Mouse (Mus musculus): Measurements from ENCODE around the gene Ttll2.
A peak's percentile ranks its signal among the peaks of the same experiment; 100 is the strongest.
"Not testable (repeated sequence)": the region's sequence is repeated elsewhere in the genome, so short reads cannot be mapped to it uniquely, and the experiment has no call there.

Gene Ttll2

DNA sequence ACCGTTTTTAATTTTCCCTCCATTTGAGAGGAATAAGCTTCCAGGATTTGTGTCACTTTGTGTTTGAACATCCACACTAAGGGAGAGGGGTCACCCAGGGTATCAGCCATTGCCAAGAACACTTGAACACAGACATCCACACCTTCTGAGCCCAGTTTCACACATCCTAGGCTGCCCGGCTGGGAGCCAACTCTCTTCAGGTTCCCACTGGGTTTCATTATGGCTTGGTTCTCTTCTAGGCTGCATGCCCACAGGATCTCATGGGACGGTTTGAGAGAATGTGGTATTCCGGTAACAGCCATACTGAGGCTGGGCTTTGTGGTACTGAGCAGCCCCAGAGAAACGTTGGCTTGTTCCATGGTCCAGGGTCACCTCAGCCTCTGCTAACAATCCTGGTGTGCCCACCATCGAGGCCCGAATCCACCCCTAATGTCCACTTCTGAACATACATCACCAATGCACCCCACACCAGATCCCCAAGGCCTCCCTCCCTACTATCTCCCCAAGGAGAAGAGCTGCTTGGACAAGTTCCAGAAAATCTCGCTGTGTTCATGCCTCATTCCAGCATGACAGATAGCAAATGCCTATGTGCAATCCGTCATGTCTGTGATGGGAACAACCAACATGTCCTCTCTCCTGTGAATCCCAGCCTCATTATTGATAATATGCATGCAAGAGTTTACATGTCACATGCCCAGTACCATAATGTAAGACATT is 8.4 kb upstream of the Ttll2 start:
- not testable (repeated sequence) for DNase-seq (ENCODE audit: low spot score)

- DNase-seq (ENCODE audit: low spot score), result not testable (repeated sequence)
These were observed 7.3 kb upstream of the Ttll2 start for GRCm38 (mm10) chr17:7359806-7360205.

DNA sequence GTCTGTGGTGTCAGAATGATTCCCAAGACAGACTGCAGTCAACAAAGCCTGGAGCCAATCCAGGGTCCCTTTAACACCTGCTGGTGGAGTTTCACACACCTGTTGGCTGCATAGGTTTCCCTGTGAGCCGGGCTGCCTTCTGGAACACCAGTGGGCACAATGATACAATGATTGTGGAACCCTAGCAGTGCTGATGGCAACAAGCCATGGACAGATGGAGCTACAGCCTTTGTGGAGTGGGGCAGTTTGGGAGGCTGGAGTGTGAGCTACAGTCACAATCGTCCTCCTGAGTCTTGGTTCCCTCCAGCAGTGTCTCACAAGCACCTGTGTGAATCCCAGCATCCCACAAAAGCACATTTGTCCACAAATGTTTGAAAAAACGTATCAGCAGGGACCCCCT is 3.7 kb downstream of the Ttll2 start:
- not testable (repeated sequence) for DNase-seq (ENCODE audit: low spot score)

GRCm38 (mm10) chr17:7337381-7337780 is 15.1 kb downstream of the Ttll2 start:
- not testable (repeated sequence) for DNase-seq (ENCODE audit: low spot score)

DNA sequence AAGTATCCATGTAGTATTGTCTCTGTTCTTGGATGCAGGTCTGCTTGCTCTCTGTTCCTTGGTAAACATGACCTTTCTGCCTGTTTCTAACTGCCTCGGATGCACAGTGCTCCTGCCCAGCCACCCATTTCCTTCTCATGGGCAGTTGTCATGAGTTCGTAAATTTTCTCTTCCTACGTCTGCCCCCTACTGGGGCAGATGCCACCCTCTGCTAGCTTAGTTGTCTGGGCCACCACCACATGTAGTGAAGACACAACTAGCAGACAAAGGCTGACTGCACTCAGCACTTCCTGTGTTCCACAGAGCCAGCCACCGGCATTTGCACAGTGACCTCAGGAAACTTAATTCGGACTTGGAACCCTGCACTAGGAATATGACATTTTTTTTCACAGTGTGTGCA is 19.8 kb downstream of the Ttll2 start:
- DNase-seq (ENCODE audit: low spot score), result not testable (repeated sequence)

- DNase-seq (ENCODE audit: low spot score), result not testable (repeated sequence)
These were observed 26.1 kb downstream of the Ttll2 start for GRCm38 (mm10) chr17:7326415-7326814.

- DNase-seq (ENCODE audit: low spot score), result not testable (repeated sequence)
These were observed 28.1 kb downstream of the Ttll2 start, which contains the start of gene Tcp10a for GRCm38 (mm10) chr17:7324346-7324745. Gene Tcp10a (plus strand): TSS chr17:7324646.

GRCm38 (mm10) chr17:7319789-7320188 is 32.7 kb downstream of the Ttll2 start:
- not testable (repeated sequence) for DNase-seq (ENCODE audit: low spot score)

GRCm38 (mm10) chr17:7315693-7316382 is 36.7 kb downstream of the Ttll2 start:
- DNase-seq (ENCODE audit: low spot score), result not testable (repeated sequence)

DNA sequence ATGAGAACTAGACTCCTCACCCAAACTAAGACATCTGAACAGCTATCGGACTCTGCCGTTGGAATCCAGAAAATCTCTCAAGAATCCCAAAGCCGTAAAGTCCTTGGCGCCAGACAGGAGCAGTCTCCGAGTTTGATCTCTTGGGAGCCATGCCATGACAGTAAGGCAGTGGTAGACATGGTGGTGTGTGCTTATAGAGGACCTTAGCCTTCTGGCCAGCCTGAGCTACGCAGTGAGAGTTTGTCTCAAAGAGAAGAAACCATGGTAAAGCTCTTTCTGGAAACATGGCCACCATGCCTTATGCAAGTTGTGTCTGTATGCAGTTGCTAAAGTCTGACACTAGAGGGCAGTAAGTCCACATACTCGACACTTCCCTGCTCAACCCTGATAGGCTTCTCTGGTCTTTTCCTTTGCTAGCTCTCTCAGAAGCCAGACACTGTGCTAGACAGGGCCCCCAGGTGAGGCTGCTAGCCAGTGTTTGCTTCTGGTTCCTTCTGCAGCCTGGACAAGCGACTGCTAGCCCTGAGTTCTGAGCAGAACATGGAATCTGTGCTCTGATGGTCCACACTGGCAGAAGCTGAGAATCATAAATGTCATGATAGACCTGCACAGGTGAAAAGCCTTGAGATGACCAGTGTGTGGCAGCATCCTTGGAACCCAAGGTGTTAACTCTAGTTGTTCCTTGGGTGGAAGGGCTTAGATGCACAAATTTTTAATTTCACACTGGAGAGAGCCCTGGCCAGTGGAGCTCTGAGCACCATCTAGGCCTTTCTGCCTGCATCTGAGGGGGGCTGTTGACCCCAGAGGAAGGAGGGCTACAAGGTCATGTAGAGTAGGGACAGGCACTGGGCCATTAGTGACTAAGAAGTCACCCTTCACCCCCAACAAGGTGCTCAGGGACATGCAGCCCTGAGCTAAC is 46.0 kb downstream of the Ttll2 start:
- peak; percentile 22 for DNase-seq (ENCODE audit: low spot score)

Data from ovary, postnatal 14 days (tissue).